Mouse (Mus musculus) cerebellum, postnatal 25 days (tissue): Measurements from ENCODE around the gene Olfr768.
"Not testable (repeated sequence)": the region's sequence is repeated elsewhere in the genome, so short reads cannot be mapped to it uniquely, and the experiment has no call there.

Experiments
- DNase-seq, 2 experiments: peaks; one replicate each; pipeline ENCODE4 v3.0.0; 2021; ENCODE audit warnings: mixed read lengths in 2 of 2

Gene Olfr768

GRCm38 (mm10) chr10:129099275-129099674 lies at the start of gene Olfr768:
TSS of gene Olfr768 (minus strand) at chr10:129099375.
- no peak for DNase-seq

- DNase-seq: no peak
Measured at GRCm38 (mm10) chr10:129138898-129139297, 39.7 kb upstream of the Olfr768 start, which contains the start of gene Olfr770. TSS of gene Olfr770 (minus strand) at chr10:129138998.

GRCm38 (mm10) chr10:129117761-129118160 lies 18.6 kb upstream of the Olfr768 start, which contains the start of gene Olfr769:
TSS of gene Olfr769 (minus strand) at chr10:129117861.
- DNase-seq: no peak

GRCm38 (mm10) chr10:129115146-129115545 lies 16.0 kb upstream of the Olfr768 start:
- DNase-seq: no peak

- no peak for DNase-seq
Measured at GRCm38 (mm10) chr10:129101231-129101630, 2.1 kb upstream of the Olfr768 start.

- not testable (repeated sequence) for DNase-seq
Measured at GRCm38 (mm10) chr10:129082810-129083209, 16.4 kb downstream of the Olfr768 start, which contains the start of gene Olfr767. TSS of gene Olfr767 (minus strand) at chr10:129082910.

- no peak for DNase-seq
Measured at GRCm38 (mm10) chr10:129068877-129069276, 30.3 kb downstream of the Olfr768 start, which contains the start of gene Olfr766-ps1. TSS of gene Olfr766-ps1 (minus strand) at chr10:129068977.

- not testable (repeated sequence) for DNase-seq
Measured at GRCm38 (mm10) chr10:129049898-129050297, 49.3 kb downstream of the Olfr768 start, which contains the start of gene Olfr765. TSS of gene Olfr765 (minus strand) at chr10:129049998.
